ENCODE assay signal across 29 mouse cellular contexts in genomic region chr19:10833611-10834010, GRCm38 (mm10). TPM values are rescaled to one million over a fixed set of nuclear protein-coding genes. Genes with fewer than 3 reads are reported as not detected.
DNase-seq lines count a peak whose midpoint lies in the region; ATAC-seq and TF ChIP-seq lines count a peak whose summit lies in the region.
"Had no signal": no experiment of that assay in that cellular context is flagged by ENCODE, and none has a peak within 500 bp of the region (broad histone marks: within the 10 kb centered on the region; RNA-seq: fewer than 3 reads in every experiment).

No protein-coding gene starts in this region.

- no peak for TF ChIP-seq CTCF in gastrocnemius, adult 2 months (IDR thresholded peaks at IDR 0.05)

- no peaks in the 10 kb centered on the region for H3K36me3 ChIP-seq in macrophage (ENCODE audit: inconsistent target)
- H3K36me3 ChIP-seq: hindbrain, embryonic 12.5 days; liver, embryonic 15.5 days had no signal

- peak; percentile 63 for DNase-seq in 416B (ENCODE audit: low read depth)
- peak; percentile 83 for DNase-seq in adipocyte (ENCODE audit: low spot score)
- DNase-seq in cerebellum, postnatal 25 days = no peak
- DNase-seq in gastrocnemius, adult 2 months = no peak
- DNase-seq in spleen, postnatal 36 days (ENCODE audit: low spot score in 2 of 2) = no peak
- DNase-seq: adrenal gland, adult 8-10 months; cerebellum, adult 2 months; cerebellum, postnatal 36 days; heart, adult 11 months; heart, postnatal 36 days; kidney, postnatal 14 days; liver; lung, embryonic 14.5 days; midbrain, embryonic 14.5 days; right cerebral cortex, adult 18-20 months; thymus, postnatal 4 days had no signal

- peak overlapping the region; percentile 29 for H3K27ac ChIP-seq in macrophage
- H3K27ac ChIP-seq in gastrocnemius, adult 2 months = no peak overlapping the region
- H3K27ac ChIP-seq: hindbrain, embryonic 12.5 days; liver, embryonic 15.5 days had no signal

- no peaks in the 10 kb centered on the region for H3K79me2 ChIP-seq in macrophage (ENCODE audit: inconsistent target)

- H3K4me3 ChIP-seq in macrophage (ENCODE audit: inconsistent target) = no peak overlapping the region
- no peak overlapping the region for H3K4me3 ChIP-seq in gastrocnemius, adult 2 months
- H3K4me3 ChIP-seq: hindbrain, embryonic 12.5 days; liver, embryonic 15.5 days had no signal

- intact Hi-C loops in gastrocnemius, adult 2 months (cut with DNase I) = no loop called here

- no peak for ATAC-seq in erythroid progenitor cell, adult 5-6 weeks (replicated peaks; ENCODE audit: low FRiP score, poor library complexity, severe bottlenecking)
- ATAC-seq: forebrain, embryonic 16.5 days; intestine, postnatal 0 days had no signal

- WGBS in macrophage (ENCODE audit: missing documents) = 74% methylated on average over 2 of the region's 3 CpGs

RNA-seq across cellular contexts. Expression of gene Cd6, which starts 3.8 kb away (rescaled TPM):
- total RNA-seq in macrophage (2018; cell fraction: chromatin; rRNA removed) = under 1 TPM in 1 of 26 experiments, not detected in 25; 0.71 TPM
- under 1 TPM in 2 of 26 experiments, not detected in 24; 0.07 TPM for total RNA-seq in macrophage (2018; cell fraction: cytosol; rRNA removed)
- total RNA-seq in macrophage (2018; cell fraction: nucleus; rRNA removed) = under 1 TPM in 1 of 26 experiments, not detected in 25; 0.48 TPM
- 0.06 to 0.12 TPM in 2 of 3 replicates, not detected in the other for polyA plus RNA-seq in macrophage (2018)
- total RNA-seq in gastrocnemius, adult 2 months (2021) = not detected
- total RNA-seq in erythroid progenitor cell, adult 5-6 weeks (2015; ENCODE audit: low replicate concordance) = 1.8 and 2.9 TPM in 2 replicates
- 1.3 and 2.3 TPM in 2 replicates for total RNA-seq in erythroid progenitor cell, adult 5-6 weeks (2017; ENCODE audit: low replicate concordance)
- total RNA-seq: gastrocnemius, adult 8-10 months; layer of hippocampus, postnatal 10 days had no signal
- polyA plus RNA-seq: embryonic facial prominence, embryonic 11.5 days; forebrain, embryonic 11.5 days; forebrain, embryonic 16.5 days; heart, embryonic 11.5 days; hindbrain, embryonic 12.5 days; liver, embryonic 15.5 days; midbrain, embryonic 14.5 days; neural tube, embryonic 11.5 days; testis, adult 2 months had no signal

RNA-seq across cellular contexts. Expression of gene Slc15a3, which starts 5.9 kb away (rescaled TPM):
- 100 to 1,000 TPM; 207 to 998 (median 456) TPM for total RNA-seq in macrophage (2018; cell fraction: chromatin; rRNA removed)
- total RNA-seq in macrophage (2018; cell fraction: cytosol; rRNA removed) = 1,000 to 10,000 TPM in 1 of 26 experiments, 100 to 1,000 TPM in 25; 372 to 1,028 (median 651) TPM
- total RNA-seq in macrophage (2018; cell fraction: nucleus; rRNA removed) = 1,000 to 10,000 TPM in 8 of 26 experiments, 100 to 1,000 TPM in 18; 401 to 1,189 (median 870) TPM
- 344 to 583 TPM (median 414 TPM) in 3 replicates for polyA plus RNA-seq in macrophage (2018)
- under 1 TPM; 0.31 to 0.53 TPM for total RNA-seq in gastrocnemius, adult 2 months (2021)
- total RNA-seq in erythroid progenitor cell, adult 5-6 weeks (2015; ENCODE audit: low replicate concordance) = 1.8 and 3.8 TPM in 2 replicates
- total RNA-seq in erythroid progenitor cell, adult 5-6 weeks (2017; ENCODE audit: low replicate concordance) = 2.4 TPM in 1 of 2 replicates, not detected in the other

RNA-seq across cellular contexts. Expression of gene Tmem132a, which starts 36.1 kb away (rescaled TPM):
- 10 to 100 TPM in 10 of 26 experiments, 1 to 10 TPM in 16; 5.0 to 17.4 (median 7.9) TPM for total RNA-seq in macrophage (2018; cell fraction: chromatin; rRNA removed)
- total RNA-seq in macrophage (2018; cell fraction: cytosol; rRNA removed) = 10 to 100 TPM in 1 of 26 experiments, 1 to 10 TPM in 25; 2.0 to 11.2 (median 6.0) TPM
- 10 to 100 TPM in 15 of 26 experiments, 1 to 10 TPM in 11; 4.9 to 32.2 (median 12.9) TPM for total RNA-seq in macrophage (2018; cell fraction: nucleus; rRNA removed)
- 6.0 to 22.3 TPM (median 10.1 TPM) in 3 replicates for polyA plus RNA-seq in macrophage (2018)
- total RNA-seq in gastrocnemius, adult 2 months (2021) = 1 to 10 TPM; 2.8 to 7.2 TPM
- not detected in 2 replicates for total RNA-seq in erythroid progenitor cell, adult 5-6 weeks (2015; ENCODE audit: low replicate concordance)
- not detected in 2 replicates for total RNA-seq in erythroid progenitor cell, adult 5-6 weeks (2017; ENCODE audit: low replicate concordance)

RNA-seq across cellular contexts. Expression of gene Tmem109, which starts 48.2 kb away (rescaled TPM):
- 10 to 100 TPM in 8 of 26 experiments, 1 to 10 TPM in 17, not detected in 1; 1.3 to 27.8 (median 6.8) TPM for total RNA-seq in macrophage (2018; cell fraction: chromatin; rRNA removed)
- 10 to 100 TPM; 22.0 to 60.5 (median 35.6) TPM for total RNA-seq in macrophage (2018; cell fraction: cytosol; rRNA removed)
- total RNA-seq in macrophage (2018; cell fraction: nucleus; rRNA removed) = 10 to 100 TPM in 25 of 26 experiments, 1 to 10 TPM in 1; 5.5 to 63.8 (median 25.4) TPM
- 30.6 to 77.7 TPM (median 50.2 TPM) in 3 replicates for polyA plus RNA-seq in macrophage (2018)
- 100 to 1,000 TPM; 227 to 255 TPM for total RNA-seq in gastrocnemius, adult 2 months (2021)
- 4.7 and 9.6 TPM in 2 replicates for total RNA-seq in erythroid progenitor cell, adult 5-6 weeks (2015; ENCODE audit: low replicate concordance)
- total RNA-seq in erythroid progenitor cell, adult 5-6 weeks (2017; ENCODE audit: low replicate concordance) = 4.4 and 14.0 TPM in 2 replicates

Comparison
In these comparisons a context has a peak if more than half of its experiments do, and no peak if none do; other contexts are left out.
1. DNase-seq: peak in 416B (single experiment) and adipocyte (single experiment); none in cerebellum, postnatal 25 days (0 of 2), gastrocnemius, adult 2 months (single experiment) and spleen, postnatal 36 days (0 of 2).